Mouse (Mus musculus): ENCODE measurements at regions not wholly inside any gene's neighbourhood (a gene's known extent, or its start where the extent isn't known, plus 50 kb on each side); places are given as distances from the start of the nearest gene placed in this dataset.

DNA sequence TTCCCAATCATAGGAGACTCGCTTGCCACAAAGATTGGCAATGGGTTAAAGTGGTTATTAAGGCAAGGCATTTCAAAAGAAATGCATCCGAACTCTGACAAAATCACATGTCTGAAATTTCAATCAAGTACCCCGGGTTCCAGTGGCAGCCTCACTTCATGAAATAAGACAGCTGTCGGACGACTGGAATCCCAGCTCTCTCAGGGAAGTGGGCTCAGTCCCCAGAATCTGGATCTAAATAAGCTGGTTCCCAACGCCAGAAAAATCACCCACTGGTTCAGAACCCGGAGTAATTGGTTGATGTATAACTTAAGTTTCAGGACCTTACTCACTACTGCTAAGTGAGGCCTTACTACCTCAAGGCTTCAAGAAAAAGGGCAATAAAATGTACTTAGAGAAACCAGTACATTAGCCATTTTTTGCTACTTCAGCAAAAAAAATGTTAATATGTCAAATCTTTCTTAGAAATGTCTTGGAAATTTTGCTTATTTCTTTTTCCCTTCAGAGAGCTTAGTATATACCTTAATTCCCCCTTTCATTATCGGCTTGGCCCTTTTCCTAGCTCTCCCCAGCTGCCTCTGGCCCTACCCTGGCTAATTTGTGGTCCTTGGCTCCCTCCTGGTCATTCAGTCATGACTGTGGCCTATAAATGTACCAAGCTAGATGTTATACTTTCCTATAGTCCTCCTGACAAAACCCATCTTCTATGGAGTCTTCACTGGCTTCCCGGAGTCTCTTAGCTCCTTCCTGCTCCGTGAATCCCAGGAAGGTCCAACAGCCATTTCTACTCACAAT is 562.1 kb upstream of the Zeb2 start:
- TF ChIP-seq POLR2A (IDR thresholded peaks at IDR 0.05; ENCODE audit: borderline replicate concordance, extremely low read depth, low read depth, low read length) (no peak), CTCF (IDR thresholded peaks at IDR 0.05; ENCODE audit: insufficient read depth, low read length) (no peak)

All from lung, adult 2 months (tissue).